Mouse (Mus musculus) ES-Bruce4 (cell line): ENCODE results near the gene Gse1. TPM values are rescaled to one million over a fixed set of nuclear protein-coding genes. Genes with fewer than 3 reads are reported as not detected.
A peak's percentile ranks its signal among the peaks of the same experiment; 100 is the strongest.

Source experiments
- H3K27ac ChIP-seq: 2 replicates; pipeline ENCODE4 v1.5.1; 2012; ENCODE audit warnings: low read length, inconsistent platforms; ENCODE audit not compliant: insufficient read depth
- H3K27me3 ChIP-seq: 2 replicates; pipeline ENCODE4 v1.6.1; 2012; ENCODE audit warnings: mild to moderate bottlenecking, low read length, inconsistent platforms; ENCODE audit not compliant: control insufficient read depth, poor library complexity, insufficient read depth, severe bottlenecking
- H3K36me3 ChIP-seq: 2 replicates; pipeline ENCODE4 v1.6.1; 2012; ENCODE audit warnings: inconsistent platforms, mild to moderate bottlenecking, low read length, moderate library complexity; ENCODE audit not compliant: control insufficient read depth, poor library complexity, insufficient read depth, severe bottlenecking
- H3K4me1 ChIP-seq: one replicate; pipeline ENCODE4 v1.8.1; 2011; ENCODE audit warnings: low read length; ENCODE audit not compliant: control insufficient read depth, insufficient read depth
- H3K4me3 ChIP-seq: 2 replicates; pipeline ENCODE4 v1.5.1; 2011; ENCODE audit warnings: low read depth, mild to moderate bottlenecking, low read length
- H3K9ac ChIP-seq: 2 replicates; pipeline ENCODE4 v1.6.1; 2012; ENCODE audit warnings: low read depth, mild to moderate bottlenecking, inconsistent platforms; ENCODE audit not compliant: poor library complexity, severe bottlenecking
- H3K9me3 ChIP-seq: replicated peaks from 2 replicates; pipeline ENCODE4 v1.6.1; 2012; ENCODE audit warnings: mild to moderate bottlenecking, low read length, inconsistent platforms; ENCODE audit not compliant: control insufficient read depth, poor library complexity, insufficient read depth, severe bottlenecking
- CTCF ChIP-seq: IDR thresholded peaks from one replicate; pipeline ENCODE4 v1.8.1; 2011; ENCODE audit warnings: low read depth, low read length
- EP300 ChIP-seq: IDR thresholded peaks from 2 replicates; pipeline ENCODE4 v1.6.1; 2011; ENCODE audit warnings: low read depth, low read length; ENCODE audit not compliant: insufficient read depth
- POLR2A ChIP-seq: IDR thresholded peaks from one replicate; pipeline ENCODE4 v1.8.1; 2011; ENCODE audit warnings: low read length; ENCODE audit not compliant: insufficient read depth
- polyA plus RNA-seq: library from polyadenylated mRNA; stranded (reverse); fragments of >200 nt; gene quantifications from 2 replicates; pipeline ENCODE4 v1.2.4, GENCODE M21; 2011; ENCODE audit warnings: low read depth; ENCODE audit not compliant: missing spikeins, insufficient read depth, insufficient read length

The Gse1 gene
- polyA plus RNA-seq, 1 experiment: 31.8 TPM

GRCm38 (mm10) chr8:120225421-120226151 lies 2.7 kb upstream of the Gse1 start:
- no peaks in the 10 kb centered on the region for H3K36me3 ChIP-seq
- 0 out of 2 replicates have a peak, but pooled peaks cover 7% of the 10 kb centered on the region for H3K27me3 ChIP-seq
- no peak overlapping the region for H3K27ac ChIP-seq
- no peak overlapping the region for H3K9ac ChIP-seq
- H3K4me3 ChIP-seq: no peak overlapping the region
- TF ChIP-seq CTCF (no peak), EP300 (no peak), POLR2A (no peak)
- no peaks in the 10 kb centered on the region for H3K4me1 ChIP-seq
- no peaks in the 10 kb centered on the region for H3K9me3 ChIP-seq

- no peaks in the 10 kb centered on the region for H3K36me3 ChIP-seq
- H3K27ac ChIP-seq: no peak overlapping the region
- no peaks in the 10 kb centered on the region for H3K4me1 ChIP-seq
- TF ChIP-seq EP300: no peak
- no peak for TF ChIP-seq CTCF
- TF ChIP-seq POLR2A: no peak
- H3K27me3 ChIP-seq: 0 out of 2 replicates have a peak, but pooled peaks cover 7% of the 10 kb centered on the region
- no peaks in the 10 kb centered on the region for H3K9me3 ChIP-seq
- H3K9ac ChIP-seq: no peak overlapping the region
- H3K4me3 ChIP-seq: no peak overlapping the region
Observed at GRCm38 (mm10) chr8:120226700-120227577, 1.3 kb upstream of the Gse1 start.

GRCm38 (mm10) chr8:120227578-120227876 lies 729 bp upstream of the Gse1 start:
- no peaks in the 10 kb centered on the region for H3K36me3 ChIP-seq
- H3K4me3 ChIP-seq: no peak overlapping the region; the same call in 1 of the 2 replicates
- peak overlapping the region; percentile 92; the same call in 1 of the 2 replicates for H3K9ac ChIP-seq
- H3K9me3 ChIP-seq: no peaks in the 10 kb centered on the region
- H3K27ac ChIP-seq: no peak overlapping the region
- H3K4me1 ChIP-seq: no peaks in the 10 kb centered on the region
- TF ChIP-seq EP300 (no peak), CTCF (no peak), POLR2A (no peak)
- 0 out of 2 replicates have a peak, but pooled peaks cover 7% of the 10 kb centered on the region for H3K27me3 ChIP-seq

- H3K27me3 ChIP-seq: 0 out of 2 replicates have a peak, but pooled peaks cover 7% of the 10 kb centered on the region
- no peaks in the 10 kb centered on the region for H3K9me3 ChIP-seq
- H3K27ac ChIP-seq: no peak overlapping the region
- no peaks in the 10 kb centered on the region for H3K36me3 ChIP-seq
- H3K9ac ChIP-seq: peak overlapping the region; percentile 92
- TF ChIP-seq POLR2A (no peak), EP300 (no peak), CTCF (no peak)
- no peaks in the 10 kb centered on the region for H3K4me1 ChIP-seq
- H3K4me3 ChIP-seq: peak overlapping the region; percentile 73
Observed at GRCm38 (mm10) chr8:120228781-120229573, 721 bp downstream of the Gse1 start.

- H3K9me3 ChIP-seq: no peaks in the 10 kb centered on the region
- TF ChIP-seq EP300 (no peak), CTCF (no peak), POLR2A (no peak)
- no peaks in the 10 kb centered on the region for H3K4me1 ChIP-seq
- peak overlapping the region; percentile 92 for H3K9ac ChIP-seq
- no peaks in the 10 kb centered on the region for H3K36me3 ChIP-seq
- H3K27me3 ChIP-seq: 0 out of 2 replicates have a peak, but pooled peaks cover 7% of the 10 kb centered on the region
- H3K27ac ChIP-seq: no peak overlapping the region
- peak overlapping the region; percentile 73 for H3K4me3 ChIP-seq
Observed at GRCm38 (mm10) chr8:120229574-120229916, 1.3 kb downstream of the Gse1 start.
